Mouse (Mus musculus) right cerebral cortex, postnatal 25 days (tissue): ENCODE measurements around the gene Stxbp1.

Experiments
- DNase-seq: peaks from one replicate; pipeline ENCODE4 v3.0.0; 2022

The Stxbp1 gene

DNA sequence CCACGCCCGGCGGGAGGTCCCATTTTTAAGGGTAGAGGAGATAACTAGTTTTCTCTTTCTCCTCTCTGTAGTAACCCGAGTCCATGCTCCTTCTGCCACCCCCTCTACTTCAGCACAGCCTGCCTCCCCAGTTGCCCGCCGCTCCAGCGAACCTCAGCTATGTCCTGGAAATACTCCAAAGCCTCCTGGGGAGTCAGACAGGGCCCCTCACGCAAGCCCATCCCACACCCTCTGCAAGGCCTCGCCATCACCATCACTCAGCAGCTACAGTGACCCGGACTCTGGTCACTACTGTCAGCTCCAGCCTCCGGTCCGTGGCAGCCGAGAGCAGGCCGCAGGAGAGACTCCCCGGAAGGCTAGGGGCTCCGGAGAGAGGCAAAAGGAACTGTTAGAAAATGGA is 98.0 kb downstream of the Stxbp1 start:
- DNase-seq: no peak

DNA sequence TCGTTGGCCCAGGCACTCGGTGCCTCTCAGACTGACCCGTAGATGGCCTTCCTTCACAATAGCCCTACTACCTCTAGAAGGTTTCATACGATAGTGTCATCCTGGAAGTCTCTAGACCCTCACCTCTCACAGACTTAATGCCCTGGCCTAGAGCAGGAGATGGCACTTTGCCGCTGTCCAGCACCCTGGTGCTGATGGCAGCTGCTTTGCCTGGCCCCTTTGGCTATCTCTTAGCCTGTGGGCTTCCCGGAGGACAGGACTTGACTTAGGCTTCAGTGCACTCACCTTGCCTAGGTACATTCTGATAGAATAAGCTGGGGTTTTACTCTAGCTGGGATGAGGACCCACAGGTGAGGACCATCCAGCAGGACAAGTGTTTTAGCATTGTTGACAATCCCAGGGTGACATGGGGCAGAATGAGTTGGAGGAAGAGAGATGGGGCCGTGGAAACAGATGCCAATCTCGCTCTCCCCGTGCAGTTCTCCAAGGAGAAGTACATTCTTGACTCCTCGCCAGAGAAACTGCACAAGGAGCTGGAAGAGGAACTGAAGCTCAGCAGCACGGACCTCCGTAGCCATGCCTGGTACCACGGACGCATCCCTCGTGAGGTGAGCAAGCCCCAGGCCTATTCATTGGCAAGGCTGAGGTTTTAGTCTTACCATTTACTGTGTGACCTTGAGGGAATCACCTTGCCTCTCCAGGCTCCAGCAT is 102.6 kb downstream of the Stxbp1 start:
- DNase-seq: no peak

DNA sequence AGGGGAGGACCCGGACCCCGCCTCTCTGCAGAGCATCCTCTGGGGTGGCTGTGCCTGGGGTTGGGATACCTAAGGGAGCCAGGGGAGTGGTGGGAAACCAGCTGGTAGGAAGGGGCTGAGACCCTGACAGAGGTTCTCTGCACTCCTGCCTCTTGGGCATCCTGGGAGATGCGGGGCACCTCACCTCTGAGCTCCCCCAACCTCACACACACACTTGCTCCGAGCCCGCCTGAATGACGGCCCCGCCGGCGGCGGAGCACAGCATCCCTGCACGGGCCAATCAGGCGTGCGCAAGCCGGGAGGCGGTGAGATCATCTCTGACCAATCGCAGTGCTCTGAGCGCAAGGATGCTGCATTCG is 104.9 kb downstream of the Stxbp1 start:
- peak; percentile 90 for DNase-seq

DNA sequence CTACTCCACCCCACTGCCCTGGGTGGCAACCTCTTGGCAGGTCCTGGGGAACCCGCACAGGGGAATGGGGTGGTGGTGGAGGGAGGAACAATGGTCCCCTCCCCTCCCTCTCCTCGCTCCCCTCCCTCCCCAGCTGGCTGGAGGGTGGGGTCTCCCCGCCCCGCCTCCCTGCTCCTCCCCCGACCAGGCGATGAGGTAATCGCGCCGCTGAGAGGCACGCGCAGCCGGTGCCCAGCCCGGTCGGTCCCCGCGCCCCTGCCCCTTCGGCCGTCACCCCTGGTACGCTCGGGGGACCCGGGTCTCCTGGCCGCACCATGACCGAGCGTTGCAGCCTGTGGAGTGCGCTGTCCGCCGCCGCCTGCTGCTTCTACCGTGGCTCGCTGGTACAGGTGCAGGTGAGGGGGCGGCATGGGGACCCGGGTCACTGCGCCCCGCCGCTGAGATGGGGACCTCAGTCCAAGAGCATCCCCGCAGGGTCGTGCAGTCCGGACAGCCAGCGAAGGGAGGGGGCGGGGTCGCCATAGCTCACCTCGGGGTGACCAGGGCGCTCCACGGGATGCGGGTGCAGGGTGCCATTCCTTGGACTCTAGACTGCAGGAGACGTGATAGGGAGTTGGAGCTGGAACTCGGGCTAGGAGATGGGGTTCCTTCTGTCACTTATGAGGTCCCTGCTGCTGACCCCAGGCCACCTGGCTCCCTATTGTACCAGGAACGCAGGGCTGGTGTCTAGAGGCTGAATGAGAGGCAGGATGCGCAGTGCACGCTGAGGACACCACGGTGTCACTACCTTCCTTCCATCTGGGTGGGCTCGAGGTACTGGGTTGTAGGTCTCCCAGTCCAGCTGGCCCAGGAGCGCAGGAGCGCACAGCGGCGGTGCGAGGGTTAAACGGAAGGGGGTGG is 105.5 kb downstream of the Stxbp1 start:
- peak; percentile 79 for DNase-seq

DNA sequence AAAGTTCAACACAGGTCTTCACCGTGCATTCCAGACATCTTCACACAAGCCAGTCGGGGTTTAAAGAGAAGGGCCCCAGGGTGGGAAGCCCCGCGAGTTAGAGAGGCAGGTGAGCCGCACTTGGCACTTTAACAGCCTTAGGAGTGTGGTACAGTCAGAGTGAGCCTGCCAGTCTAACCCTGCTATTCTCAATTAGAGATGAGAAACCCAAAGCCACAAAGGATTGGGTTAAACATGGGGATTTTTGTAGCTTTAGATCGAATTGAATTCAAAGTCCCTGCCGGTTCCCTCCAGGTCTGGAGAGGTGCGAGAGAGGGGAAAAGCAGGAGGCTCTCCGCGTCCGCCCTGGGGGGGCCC is 106.2 kb downstream of the Stxbp1 start, which contains the start of gene 6330409D20Rik:
Gene 6330409D20Rik, minus strand, starts transcription at position 101 of the 357 bp plus-strand sequence.
- no peak for DNase-seq

DNA sequence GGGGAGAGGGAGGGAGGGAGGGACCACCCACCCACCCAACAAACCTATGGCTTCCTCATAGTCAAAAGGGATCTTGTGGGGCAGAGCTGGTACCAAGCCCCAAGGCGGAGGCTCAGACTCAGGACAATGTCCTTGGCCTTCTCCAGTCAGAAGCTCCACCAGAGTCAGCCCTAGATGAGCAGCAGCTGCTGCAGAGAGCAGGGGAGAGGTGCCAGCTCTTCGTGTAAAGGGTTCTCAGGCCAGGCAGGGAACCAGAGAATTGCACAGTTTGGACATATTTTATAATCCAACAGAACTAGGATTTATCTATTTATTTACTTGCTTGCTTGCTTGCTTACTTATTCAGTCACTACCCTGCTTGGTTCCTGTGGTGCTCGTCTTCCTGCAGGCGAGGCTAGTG is 107.7 kb downstream of the Stxbp1 start:
- DNase-seq: no peak
